Mouse (Mus musculus) kidney, postnatal 4 days (tissue): ENCODE measurements around the gene Snx30.
A peak's percentile ranks its signal among the peaks of the same experiment; 100 is the strongest.

Experiments
- DNase-seq, 2 experiments: peaks; one replicate each; pipeline ENCODE4 v3.0.0; 2021; ENCODE audit warnings: mixed read lengths in 2 of 2

Gene Snx30

GRCm38 (mm10) chr4:59794116-59794515, 11.5 kb upstream of the Snx30 start:
- DNase-seq, result no peak

GRCm38 (mm10) chr4:59795788-59796455, 9.7 kb upstream of the Snx30 start:
- no peak for DNase-seq

- DNase-seq, result no peak
These were observed 5.5 kb upstream of the Snx30 start for GRCm38 (mm10) chr4:59800181-59800580.

GRCm38 (mm10) chr4:59801489-59801888, 4.2 kb upstream of the Snx30 start, which contains the start of gene Inip:
Inip (minus strand) TSS chr4:59801589.
- DNase-seq, result no peak

GRCm38 (mm10) chr4:59802107-59802506, 3.5 kb upstream of the Snx30 start:
- DNase-seq, result no peak

GRCm38 (mm10) chr4:59802792-59803191, 2.8 kb upstream of the Snx30 start:
- DNase-seq, result no peak

GRCm38 (mm10) chr4:59803358-59803757, 2.3 kb upstream of the Snx30 start:
- no peak for DNase-seq

- DNase-seq, result no peak
These were observed 886 bp upstream of the Snx30 start for GRCm38 (mm10) chr4:59804754-59805153.

- peak; percentile 60 to 65 for DNase-seq
These were observed 583 bp downstream of the Snx30 start for GRCm38 (mm10) chr4:59805968-59806878.

GRCm38 (mm10) chr4:59806879-59807195, 1.2 kb downstream of the Snx30 start:
- DNase-seq, result no peak

- DNase-seq, result no peak
These were observed 1.9 kb downstream of the Snx30 start for GRCm38 (mm10) chr4:59807521-59807920.

GRCm38 (mm10) chr4:59808396-59808795, 2.8 kb downstream of the Snx30 start:
- peak; percentile 39 to 50 for DNase-seq

GRCm38 (mm10) chr4:59814094-59814493, 8.5 kb downstream of the Snx30 start:
- no peak for DNase-seq

- DNase-seq, result no peak
These were observed 9.6 kb downstream of the Snx30 start for GRCm38 (mm10) chr4:59815121-59815810.

GRCm38 (mm10) chr4:59816016-59816415, 10.4 kb downstream of the Snx30 start:
- no peak for DNase-seq

GRCm38 (mm10) chr4:59816477-59816876, 10.8 kb downstream of the Snx30 start:
- DNase-seq, result no peak

- no peak for DNase-seq
These were observed 12.2 kb downstream of the Snx30 start for GRCm38 (mm10) chr4:59817790-59818189.

- no peak for DNase-seq
These were observed 12.9 kb downstream of the Snx30 start for GRCm38 (mm10) chr4:59818498-59818897.

GRCm38 (mm10) chr4:59819054-59819472, 13.4 kb downstream of the Snx30 start:
- DNase-seq, result peak; percentile 35 to 58

- peak; percentile 36 to 55 for DNase-seq
These were observed 13.9 kb downstream of the Snx30 start for GRCm38 (mm10) chr4:59819477-59820022.

- DNase-seq, result no peak
These were observed 15.9 kb downstream of the Snx30 start for GRCm38 (mm10) chr4:59821516-59821915.

GRCm38 (mm10) chr4:59822119-59822518, 16.5 kb downstream of the Snx30 start:
- DNase-seq, result no peak

GRCm38 (mm10) chr4:59823470-59823869, 17.8 kb downstream of the Snx30 start:
- peak in 1 of 2 experiments; percentile 31 for DNase-seq
